Mouse (Mus musculus): ENCODE measurements at regions not wholly inside any gene's neighbourhood (a gene's known extent, or its start where the extent isn't known, plus 50 kb on each side); places are given as distances from the start of the nearest gene placed in this dataset.

GRCm38 (mm10) chr2:128356326-128356725 is 230.5 kb downstream of the Bcl2l11 start:
- TF ChIP-seq CTCF (IDR thresholded peaks at IDR 0.05; ENCODE audit: low read depth, low read length): no peak
- no peak for TF ChIP-seq POLR2A (IDR thresholded peaks at IDR 0.05; ENCODE audit: borderline replicate concordance, low read depth, low read length)

Data from bone marrow macrophage, adult 2 months (primary cell).